Mouse (Mus musculus): ENCODE data around the gene Mphosph8.

GRCm38 (mm10) chr14:56669046-56669620, 1.1 kb downstream of the Mphosph8 start:
- TF ChIP-seq CTCF (IDR thresholded peaks at IDR 0.05 in 2 of 3, conservative IDR thresholded peaks at IDR 0.05 in 1 of 3; ENCODE audit: control insufficient read depth in 1 of 3, insufficient read depth in 1 of 3, low read depth in 2 of 3, low read length in 3 of 3, poor library complexity in 1 of 3, severe bottlenecking in 1 of 3): no peak
- TF ChIP-seq JUND (IDR thresholded peaks at IDR 0.05; ENCODE audit: low read depth, low read length): no peak
- peak; percentile 95 for TF ChIP-seq RCOR1 (IDR thresholded peaks at IDR 0.05; ENCODE audit: low read depth, low read length)
- TF ChIP-seq RAD21 (IDR thresholded peaks at IDR 0.05; ENCODE audit: low read depth, low read length): no peak
- no peak for TF ChIP-seq POLR2A (IDR thresholded peaks at IDR 0.05; ENCODE audit: control insufficient read depth in 1 of 2, insufficient read depth in 1 of 2, low read depth in 1 of 2, low read length in 2 of 2, poor library complexity in 1 of 2)
- TF ChIP-seq GABPA (IDR thresholded peaks at IDR 0.05; ENCODE audit: low read depth, low read length): no peak

Measured in MEL (cell line).